Mouse (Mus musculus) olfactory bulb, adult 2 months (tissue): ENCODE results near the gene Ubr2.

ENCODE experiments used
- CTCF ChIP-seq: fragments of 200-500 bp; IDR thresholded peaks from 2 replicates; pipeline ENCODE4 v1.5.1; 2012; ENCODE audit warnings: low read depth, mild to moderate bottlenecking, low read length, moderate library complexity; ENCODE audit not compliant: insufficient read depth
- POLR2A ChIP-seq: fragments of 200-500 bp; IDR thresholded peaks from 2 replicates; pipeline ENCODE4 v1.6.1; 2012; ENCODE audit warnings: mild to moderate bottlenecking, low read depth, low read length, moderate library complexity; ENCODE audit not compliant: insufficient read depth

- TF ChIP-seq CTCF (no peak), POLR2A (no peak)
Measured at GRCm38 (mm10) chr17:47059836-47060360, 49.5 kb upstream of the Ubr2 start.
